Mouse (Mus musculus) neural tube, embryonic 11.5 days (tissue): ENCODE measurements around the gene Lefty1. TPM values are rescaled to one million over a fixed set of nuclear protein-coding genes. Genes with fewer than 3 reads are reported as not detected.

Source experiments
- ATAC-seq: fragments of 200-750 bp; cut with Nextera tagmentation; 2 replicates; pipeline ENCODE4 v1.8.0; 2017; ENCODE audit warnings: moderate number of reproducible peaks, mild to moderate bottlenecking, moderate TSS enrichment, moderate library complexity; ENCODE audit not compliant: insufficient read depth, low FRiP score, low TSS enrichment
- DNase-seq: peaks from one replicate; pipeline ENCODE4 v3.0.0-alpha.2; 2015; ENCODE audit warnings: low spot score
- H3K27ac ChIP-seq: fragments of 300-500 bp; sonication (generic); 2 replicates; pipeline ENCODE4 v1.5.1; 2014; ENCODE audit warnings: low read depth, mild to moderate bottlenecking, low read length
- H3K27me3 ChIP-seq: fragments of 300-500 bp; sonication (generic); 2 replicates; pipeline ENCODE4 v1.6.1; 2014; ENCODE audit warnings: mild to moderate bottlenecking, low read length, mixed read lengths; ENCODE audit not compliant: control insufficient read depth, insufficient read depth
- H3K36me3 ChIP-seq: fragments of 300-500 bp; sonication (generic); 2 replicates; pipeline ENCODE4 v1.6.1; 2014; ENCODE audit warnings: mild to moderate bottlenecking, low read length, moderate library complexity, mixed read lengths; ENCODE audit not compliant: control insufficient read depth, insufficient read depth
- H3K4me1 ChIP-seq: fragments of 300-500 bp; sonication (generic); 2 replicates; pipeline ENCODE4 v1.6.1; 2014; ENCODE audit warnings: low read length, mixed read lengths; ENCODE audit not compliant: control insufficient read depth, insufficient read depth
- H3K4me2 ChIP-seq: fragments of 300-500 bp; sonication (generic); 2 replicates; pipeline ENCODE4 v1.6.1; 2014; ENCODE audit warnings: low read depth, mild to moderate bottlenecking, moderate library complexity
- H3K4me3 ChIP-seq: fragments of 300-500 bp; sonication (generic); 2 replicates; pipeline ENCODE4 v1.5.1; 2014; ENCODE audit warnings: low read depth, low read length
- H3K9ac ChIP-seq: fragments of 300-500 bp; sonication (generic); 2 replicates; pipeline ENCODE4 v1.6.1; 2014; ENCODE audit warnings: mild to moderate bottlenecking, low read length
- H3K9me3 ChIP-seq: fragments of 300-500 bp; sonication (generic); 2 replicates; pipeline ENCODE4 v1.6.1; 2016; ENCODE audit warnings: low read length; ENCODE audit not compliant: control insufficient read depth
- WGBS: fragments of 180-500 bp; shearing (Covaris S2); extraction: QIAGEN DNeasy Blood & Tissue Kit; methylation state at CpG from one replicate; pipeline ENCODE4 v1.1.7; 2014; 5-methylcytosine and 5-hydroxymethylcytosine counted together
- polyA plus RNA-seq: library from polyadenylated mRNA; unstranded; fragments of >200 nt; fragmentation: Nextera tagmentation; extraction: Ambion mirVana; gene quantifications from 2 replicates; pipeline ENCODE4 v1.2.1, GENCODE M21; 2014

The Lefty1 gene
- polyA plus RNA-seq, 1 experiment from 2014 or later, result 0.41 TPM

DNA sequence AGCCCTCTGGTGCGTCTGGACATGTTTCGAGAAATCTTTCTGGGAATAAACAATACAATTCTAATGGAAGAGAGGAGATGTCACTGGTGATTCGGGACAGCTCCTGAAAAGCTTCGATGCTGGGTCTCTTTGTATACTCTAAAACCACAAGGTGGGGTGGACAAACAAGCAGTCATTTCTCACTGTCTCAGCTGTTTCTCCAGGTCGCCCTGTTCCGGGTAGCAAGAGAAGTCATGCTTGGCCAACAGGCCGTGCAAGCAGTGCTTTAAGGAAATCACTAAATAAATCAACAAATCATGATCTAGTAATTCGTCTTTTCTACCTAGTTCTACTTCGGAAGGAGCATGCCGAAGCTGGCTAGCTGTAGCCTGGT lies 31.2 kb upstream of the Lefty1 start:
- DNase-seq (no peak), ATAC-seq (no peak)
- Histone ChIP-seq H3K4me1 (peaks cover 9% of the 10 kb centered on the region; the same call in 1 of the 2 replicates), H3K27ac (no peak overlapping the region), H3K9me3 (no peaks in the 10 kb centered on the region), H3K36me3 (peaks cover 5% of the 10 kb centered on the region), H3K4me2 (peak overlapping the region; percentile 39), H3K27me3 (no peaks in the 10 kb centered on the region), H3K4me3 (peak overlapping the region; percentile 12; the same call in 1 of the 2 replicates), H3K9ac (peak overlapping the region; percentile 47)
- WGBS, result 42% methylated on average over 10 of the region's 10 CpGs

DNA sequence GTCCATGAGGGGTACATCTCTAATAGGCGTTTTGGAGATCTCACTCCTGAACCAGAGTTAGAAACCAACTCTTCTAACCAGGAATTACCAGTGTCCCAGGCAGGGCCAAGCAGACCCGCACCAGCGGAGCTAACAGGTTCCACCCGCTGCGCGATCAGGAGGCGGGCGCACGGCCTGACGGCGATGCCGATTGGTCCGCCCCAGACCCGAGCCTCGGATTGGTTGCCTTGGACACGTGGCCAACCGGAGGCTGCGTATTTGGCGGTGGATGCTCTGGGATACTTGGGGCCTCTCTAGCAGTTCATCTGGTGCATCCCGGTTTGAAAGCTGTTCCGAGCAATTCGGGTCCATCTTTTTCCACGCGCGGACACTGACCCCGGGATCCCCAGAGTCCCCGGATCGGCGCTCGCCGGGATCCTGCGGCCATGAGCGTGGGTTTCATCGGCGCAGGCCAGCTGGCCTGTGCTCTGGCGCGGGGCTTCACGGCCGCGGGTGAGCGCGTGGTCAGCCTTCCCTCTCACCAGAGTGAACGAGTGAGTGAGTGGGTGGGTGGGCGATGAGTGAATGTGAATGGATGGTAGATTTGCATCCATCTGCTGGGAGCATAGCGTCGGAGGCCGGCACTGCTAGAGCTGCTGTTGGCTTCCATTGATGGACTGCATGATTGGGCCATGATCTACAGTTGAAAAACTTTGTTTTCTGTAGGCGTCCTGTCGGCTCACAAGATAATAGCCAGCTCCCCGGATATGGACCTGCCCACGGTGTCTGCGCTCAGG lies 30.6 kb upstream of the Lefty1 start, which contains the start of gene Pycr2:
Gene Pycr2 (plus strand): TSS at position 255 of the 776 bp plus-strand sequence.
- H3K9ac ChIP-seq, result peak within 1 kb of the TSS; percentile 91
- peaks cover 5% of the 10 kb centered on the region for H3K36me3 ChIP-seq
- WGBS, result under 1% methylated on average over 52 of the region's 52 CpGs
- peak within 1 kb of the TSS; percentile 87 for H3K4me2 ChIP-seq
- DNase-seq, result peak; percentile 97
- ATAC-seq, result peak; percentile 99
- peaks cover 9% of the 10 kb centered on the region; the same call in 1 of the 2 replicates for H3K4me1 ChIP-seq
- no peaks in the 10 kb centered on the region for H3K9me3 ChIP-seq
- H3K4me3 ChIP-seq, result peak within 1 kb of the TSS; percentile 90
- no peaks in the 10 kb centered on the region for H3K27me3 ChIP-seq
- H3K27ac ChIP-seq, result 0 out of 2 replicates have a peak within 1 kb of the TSS, but pooled peaks have one; percentile 60

DNA sequence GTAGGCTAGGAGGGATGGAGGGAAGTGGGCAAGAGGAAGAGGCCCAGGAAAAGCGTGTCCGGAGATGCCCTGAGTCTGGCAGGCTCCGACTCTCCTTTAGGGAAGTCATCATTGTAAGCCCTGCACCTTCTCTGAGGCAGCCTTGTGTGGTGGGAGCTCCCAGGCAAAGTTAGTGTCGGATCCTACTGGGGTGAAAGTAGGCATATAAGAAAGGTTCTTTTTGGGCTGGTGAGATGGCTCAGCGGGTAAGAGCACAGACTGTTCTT lies 30.1 kb upstream of the Lefty1 start:
- 5% methylated on average over 5 of the region's 5 CpGs for WGBS
- ATAC-seq, result no peak
- 0 out of 2 replicates have a peak overlapping the region, but pooled peaks have one; percentile 6 for H3K27ac ChIP-seq

DNA sequence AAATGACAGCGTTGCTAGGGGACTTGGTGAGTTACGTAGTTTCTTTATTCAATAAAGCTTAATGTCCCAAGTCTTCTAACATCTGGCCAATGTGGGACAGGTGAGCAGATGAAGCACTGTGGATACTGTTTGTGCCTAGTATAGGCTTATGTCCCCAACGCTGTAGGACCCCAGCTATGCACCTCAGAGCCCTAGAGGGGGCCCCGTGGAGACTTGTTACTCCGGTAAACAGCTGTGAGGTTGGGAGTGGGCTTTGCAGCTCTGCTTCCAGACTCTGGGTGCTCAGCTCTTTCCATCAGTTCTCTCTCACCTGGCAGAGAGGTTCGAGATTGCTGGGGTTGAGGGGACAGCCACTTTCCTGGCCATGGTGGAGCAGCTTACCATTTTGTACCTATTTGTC lies 29.5 kb upstream of the Lefty1 start:
- Histone ChIP-seq H3K27me3 (no peaks in the 10 kb centered on the region), H3K4me3 (peak overlapping the region; percentile 90; the same call in 1 of the 2 replicates), H3K36me3 (peaks cover 5% of the 10 kb centered on the region), H3K4me1 (peaks cover 9% of the 10 kb centered on the region; the same call in 1 of the 2 replicates), H3K9me3 (no peaks in the 10 kb centered on the region), H3K9ac (peak overlapping the region; percentile 46), H3K27ac (no peak overlapping the region), H3K4me2 (peak overlapping the region; percentile 87)
- no peak for ATAC-seq
- 69% methylated on average over 6 of the region's 6 CpGs for WGBS
- DNase-seq, result no peak

More for the DNA sequence above, 30.1 kb upstream of the Lefty1 start:
- Histone ChIP-seq H3K4me2 (peak overlapping the region; percentile 87), H3K36me3 (peaks cover 5% of the 10 kb centered on the region), H3K4me1 (peaks cover 9% of the 10 kb centered on the region; the same call in 1 of the 2 replicates), H3K9ac (peak overlapping the region; percentile 91), H3K27me3 (no peaks in the 10 kb centered on the region), H3K4me3 (peak overlapping the region; percentile 90), H3K9me3 (no peaks in the 10 kb centered on the region)
- peak; percentile 39 for DNase-seq

DNA sequence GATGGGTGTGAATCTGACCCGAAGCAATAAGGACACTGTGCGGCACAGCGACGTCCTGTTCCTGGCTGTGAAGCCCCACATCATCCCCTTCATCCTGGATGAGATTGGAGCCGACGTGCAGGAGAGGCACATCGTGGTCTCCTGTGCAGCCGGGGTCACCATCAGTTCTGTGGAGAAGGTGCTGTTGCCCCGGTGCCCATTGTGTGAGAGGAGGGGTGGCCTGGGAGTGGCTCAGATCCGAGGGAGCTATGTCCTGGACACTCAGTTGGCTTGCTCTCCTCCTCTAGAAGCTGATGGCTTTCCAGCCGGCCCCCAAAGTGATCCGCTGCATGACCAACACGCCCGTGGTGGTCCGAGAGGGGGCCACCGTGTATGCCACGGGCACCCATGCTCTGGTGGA lies 28.9 kb upstream of the Lefty1 start:
- Histone ChIP-seq H3K36me3 (peaks cover 5% of the 10 kb centered on the region), H3K27me3 (no peaks in the 10 kb centered on the region), H3K4me2 (no peak overlapping the region; the same call in 1 of the 2 replicates), H3K9ac (peak overlapping the region; percentile 46), H3K27ac (no peak overlapping the region), H3K4me3 (no peak overlapping the region), H3K4me1 (peaks cover 9% of the 10 kb centered on the region; the same call in 1 of the 2 replicates), H3K9me3 (no peaks in the 10 kb centered on the region)
- DNase-seq, result no peak
- no peak for ATAC-seq
- WGBS, result 97% methylated on average over 17 of the region's 17 CpGs

DNA sequence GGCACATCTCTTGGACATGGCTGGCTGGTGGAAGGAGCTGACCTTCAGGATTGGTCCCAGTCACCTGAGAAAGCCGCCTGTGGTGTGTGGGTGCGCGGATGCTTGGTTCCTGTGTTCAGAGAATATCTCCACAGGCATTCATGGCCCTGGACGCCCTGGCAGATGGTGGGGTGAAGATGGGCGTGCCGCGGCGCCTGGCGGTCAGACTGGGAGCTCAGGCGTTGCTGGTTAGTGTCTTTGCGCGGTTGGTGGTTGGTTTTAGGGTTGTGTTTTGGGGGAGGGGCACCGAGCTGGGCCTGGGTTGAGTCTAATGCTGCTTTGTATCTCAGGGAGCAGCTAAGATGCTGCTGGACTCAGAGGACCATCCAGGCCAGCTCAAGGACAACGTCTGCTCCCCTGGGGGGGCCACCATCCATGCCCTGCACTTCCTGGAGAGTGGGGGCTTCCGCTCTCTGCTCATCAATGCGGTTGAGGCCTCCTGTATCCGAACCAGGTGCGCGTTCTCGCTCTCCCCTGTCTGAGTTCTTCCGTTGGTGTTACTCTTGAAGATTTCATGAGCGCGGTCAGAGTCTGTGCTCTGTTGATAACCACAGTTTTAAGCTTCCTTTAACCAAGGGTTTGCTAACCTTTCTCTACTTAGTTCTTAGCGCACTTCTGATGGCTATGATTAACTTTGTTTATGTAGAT lies 28.2 kb upstream of the Lefty1 start:
- H3K27ac ChIP-seq, result no peak overlapping the region
- no peak overlapping the region for H3K9ac ChIP-seq
- H3K27me3 ChIP-seq, result no peaks in the 10 kb centered on the region
- no peaks in the 10 kb centered on the region for H3K9me3 ChIP-seq
- DNase-seq (no peak), ATAC-seq (no peak)
- no peak overlapping the region for H3K4me3 ChIP-seq
- no peak overlapping the region for H3K4me2 ChIP-seq
- H3K36me3 ChIP-seq, result peaks cover 5% of the 10 kb centered on the region
- H3K4me1 ChIP-seq, result peaks cover 9% of the 10 kb centered on the region; the same call in 1 of the 2 replicates
- WGBS, result 93% methylated on average over 24 of the region's 24 CpGs

DNA sequence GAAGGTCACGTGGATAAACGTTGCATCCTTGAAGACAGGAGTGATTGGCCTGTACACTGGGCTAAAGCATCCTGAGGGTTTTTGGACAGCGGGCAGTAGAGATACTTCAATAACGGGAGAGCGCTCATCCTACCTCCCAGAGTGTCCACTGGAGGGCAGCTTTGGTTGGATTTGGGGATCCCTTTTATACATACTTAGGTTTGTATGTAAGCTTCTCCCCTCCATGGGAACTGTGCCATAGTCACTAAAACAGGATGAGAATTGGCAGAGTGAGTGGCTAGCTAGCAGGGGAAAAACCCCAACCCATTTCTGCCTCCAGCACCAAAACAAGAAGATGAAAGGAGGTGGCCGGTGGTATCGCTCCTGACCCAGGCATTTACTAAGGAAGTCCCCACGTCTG lies 23.7 kb upstream of the Lefty1 start:
- H3K4me3 ChIP-seq, result no peak overlapping the region
- no peaks in the 10 kb centered on the region for H3K27me3 ChIP-seq
- H3K4me1 ChIP-seq, result no peaks in the 10 kb centered on the region; the same call in 1 of the 2 replicates
- no peak overlapping the region for H3K9ac ChIP-seq
- 47% methylated on average over 8 of the region's 8 CpGs for WGBS
- ATAC-seq (no peak), DNase-seq (no peak)
- no peaks in the 10 kb centered on the region for H3K9me3 ChIP-seq
- H3K27ac ChIP-seq, result no peak overlapping the region
- peaks cover 3% of the 10 kb centered on the region for H3K36me3 ChIP-seq
- H3K4me2 ChIP-seq, result no peak overlapping the region

DNA sequence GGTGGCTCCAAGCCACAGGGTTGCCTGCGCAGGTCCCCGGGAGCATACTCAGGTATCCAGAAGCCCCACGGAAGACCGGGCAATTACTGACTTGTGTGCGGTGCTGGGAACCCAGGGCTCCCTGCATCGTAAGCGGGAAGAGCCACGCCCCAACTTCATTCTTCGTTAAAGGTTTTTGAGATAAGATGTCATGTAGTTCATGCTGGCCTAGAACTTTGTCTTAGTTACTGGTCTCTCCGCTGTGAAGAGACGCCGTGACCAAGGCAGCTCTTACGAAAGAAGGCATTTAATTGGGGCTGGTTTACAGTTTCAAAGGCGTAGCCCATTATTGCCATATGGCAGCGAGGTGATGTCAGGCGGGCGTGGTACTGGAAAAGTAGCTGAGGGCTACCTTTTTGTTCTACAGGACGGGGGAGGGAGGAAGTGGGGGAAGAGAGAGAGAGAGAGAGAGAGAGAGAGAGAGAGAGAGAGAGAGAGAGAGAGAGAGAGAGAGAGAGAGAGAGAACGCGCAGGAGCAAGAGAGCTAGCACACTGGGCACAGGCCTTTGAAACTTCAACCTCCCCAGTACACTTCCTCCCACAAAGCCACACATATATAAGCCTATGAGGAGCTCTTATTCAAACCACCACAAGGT lies 23.1 kb upstream of the Lefty1 start:
- Histone ChIP-seq H3K27me3 (no peaks in the 10 kb centered on the region), H3K9ac (no peak overlapping the region), H3K4me3 (no peak overlapping the region), H3K4me1 (no peaks in the 10 kb centered on the region; the same call in 1 of the 2 replicates), H3K4me2 (no peak overlapping the region), H3K36me3 (no peaks in the 10 kb centered on the region; the same call in 1 of the 2 replicates), H3K27ac (no peak overlapping the region), H3K9me3 (no peaks in the 10 kb centered on the region)
- 49% methylated on average over 20 of the region's 20 CpGs for WGBS
- DNase-seq (no peak), ATAC-seq (no peak)
